Mouse (Mus musculus): ENCODE measurements at regions not wholly inside any gene's neighbourhood (a gene's known extent, or its start where the extent isn't known, plus 50 kb on each side); places are given as distances from the start of the nearest gene placed in this dataset.

- TF ChIP-seq CTCF (IDR thresholded peaks at IDR 0.05; ENCODE audit: extremely low read depth, insufficient read depth, low read length) (no peak), POLR2A (IDR thresholded peaks at IDR 0.05; ENCODE audit: extremely low read depth, insufficient read depth, low read length) (no peak)
These were observed 220.1 kb upstream of the Tbc1d2b start for GRCm38 (mm10) chr9:90490561-90491152.
